Mouse (Mus musculus): Measurements from ENCODE around the gene Gabbr2.

- TF ChIP-seq CTCF (IDR thresholded peaks at IDR 0.05; ENCODE audit: insufficient read depth, low read length) (no peak), POLR2A (IDR thresholded peaks at IDR 0.05; ENCODE audit: borderline replicate concordance, extremely low read depth, low read depth, low read length) (no peak)
Measured at GRCm38 (mm10) chr4:46643676-46644112, 348.0 kb downstream of the Gabbr2 start.
